Mouse (Mus musculus): ENCODE results near the gene Slc12a3.

GRCm38 (mm10) chr8:94377714-94378205 is 48.8 kb downstream of the Slc12a3 start:
- TF ChIP-seq CTCF (conservative IDR thresholded peaks at IDR 0.05 in 1 of 2, IDR thresholded peaks at IDR 0.05 in 1 of 2; ENCODE audit: low read depth in 2 of 2, low read length in 2 of 2) (no peak), MAFK (IDR thresholded peaks at IDR 0.05; ENCODE audit: insufficient replicate concordance, low read length) (no peak), ZKSCAN1 (IDR thresholded peaks at IDR 0.05; ENCODE audit: borderline replicate concordance, low read depth, low read length) (no peak), ZMIZ1 (IDR thresholded peaks at IDR 0.05; ENCODE audit: low read depth, low read length) (no peak), ZC3H11A (IDR thresholded peaks at IDR 0.05; ENCODE audit: low read depth, low read length) (no peak), KAT2A (IDR thresholded peaks at IDR 0.05; ENCODE audit: insufficient replicate concordance, low read length) (no peak), RAD21 (IDR thresholded peaks at IDR 0.05; ENCODE audit: low read depth, low read length) (no peak), GABPA (IDR thresholded peaks at IDR 0.05; ENCODE audit: insufficient replicate concordance, low read depth, low read length) (no peak), POLR2A (IDR thresholded peaks at IDR 0.05; ENCODE audit: low read depth, low read length) (no peak)

Measured in CH12.LX (cell line).